Mouse (Mus musculus): ENCODE results near the gene Srgap3. TPM values are rescaled to one million over a fixed set of nuclear protein-coding genes. Genes with fewer than 3 reads are reported as not detected.
A peak's percentile ranks its signal among the peaks of the same experiment; 100 is the strongest.

Srgap3 gene
- polyA plus RNA-seq, 1 experiment: 19.6 TPM

DNA sequence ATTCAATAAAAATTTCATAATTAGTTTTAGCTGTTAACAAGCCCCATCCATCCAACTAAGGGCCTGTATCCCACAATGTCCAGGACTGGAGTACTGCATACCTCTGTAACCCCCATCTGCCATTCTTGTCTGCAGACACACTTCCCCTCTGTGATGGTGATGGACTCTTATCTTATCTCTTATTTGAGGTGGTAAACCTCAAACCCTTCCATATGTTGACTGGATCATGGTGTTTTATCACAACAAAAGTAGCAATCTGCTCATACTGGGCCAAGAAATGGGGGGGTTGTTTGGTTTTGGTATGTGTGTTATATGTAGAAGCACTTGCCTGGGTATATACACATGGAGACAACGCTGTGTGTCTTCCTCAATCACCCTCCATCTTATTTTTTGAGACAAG is 255.5 kb downstream of the Srgap3 start:
- TF ChIP-seq POLR2A (IDR thresholded peaks at IDR 0.05; ENCODE audit: low read depth, low read length) (no peak), CTCF (IDR thresholded peaks at IDR 0.05; ENCODE audit: borderline replicate concordance, insufficient read depth, low read length) (no peak)
- Histone ChIP-seq H3K4me1 (ENCODE audit: control insufficient read depth, insufficient read depth, low read length) (peaks cover 2% of the 10 kb centered on the region; the same call in 1 of the 2 replicates), H3K4me3 (ENCODE audit: insufficient read depth, low read length) (no peak overlapping the region), H3K27ac (ENCODE audit: insufficient read depth, low read length) (no peak overlapping the region)

DNA sequence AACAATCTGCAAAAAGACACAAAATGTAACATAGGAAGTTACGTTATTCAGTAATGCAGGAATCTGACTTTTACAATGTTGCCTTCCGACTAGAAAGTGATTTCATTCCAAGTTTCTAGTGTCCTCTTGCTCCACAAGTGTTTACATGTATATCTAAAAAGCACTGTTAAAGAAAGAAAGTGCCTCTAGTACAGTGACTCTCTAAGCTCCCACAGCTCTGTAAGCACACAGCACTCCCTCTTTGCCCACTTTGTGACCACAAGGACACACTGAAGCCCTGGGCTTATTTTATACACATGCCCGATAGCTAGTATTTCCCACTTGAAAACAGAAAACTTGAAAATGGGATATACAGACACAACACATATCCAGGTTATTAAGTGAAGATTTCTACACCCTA is 259.0 kb downstream of the Srgap3 start:
- TF ChIP-seq POLR2A (IDR thresholded peaks at IDR 0.05; ENCODE audit: low read depth, low read length): no peak
- TF ChIP-seq CTCF (IDR thresholded peaks at IDR 0.05; ENCODE audit: borderline replicate concordance, insufficient read depth, low read length): no peak
- no peak overlapping the region for H3K4me3 ChIP-seq (ENCODE audit: insufficient read depth, low read length)
- no peak overlapping the region for H3K27ac ChIP-seq (ENCODE audit: insufficient read depth, low read length)
- peaks cover 2% of the 10 kb centered on the region; the same call in 1 of the 2 replicates for H3K4me1 ChIP-seq (ENCODE audit: control insufficient read depth, insufficient read depth, low read length)

DNA sequence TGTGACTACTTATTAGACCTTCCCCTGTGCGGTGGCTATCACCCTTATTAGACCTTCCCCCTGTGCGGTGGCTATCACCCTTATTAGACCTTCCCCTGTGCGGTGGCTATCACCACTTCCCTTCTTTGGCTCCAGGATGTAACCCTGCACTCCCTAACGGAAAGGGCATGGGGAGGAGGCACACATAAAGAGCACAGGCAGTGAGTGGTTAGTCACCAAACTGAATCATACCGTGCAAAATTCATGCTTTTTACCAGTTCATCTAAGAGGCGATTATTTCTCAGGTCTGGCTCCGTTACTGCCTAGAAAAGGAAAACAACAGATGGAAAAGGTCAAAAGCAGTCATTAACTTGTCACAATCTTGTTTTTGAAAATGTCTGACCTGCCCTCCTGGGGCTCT is 260.6 kb downstream of the Srgap3 start:
- peak overlapping the region; percentile 44 for H3K27ac ChIP-seq (ENCODE audit: insufficient read depth, low read length)
- TF ChIP-seq POLR2A (IDR thresholded peaks at IDR 0.05; ENCODE audit: low read depth, low read length): no peak
- no peak for TF ChIP-seq CTCF (IDR thresholded peaks at IDR 0.05; ENCODE audit: borderline replicate concordance, insufficient read depth, low read length)
- H3K4me1 ChIP-seq (ENCODE audit: control insufficient read depth, insufficient read depth, low read length): peaks cover 2% of the 10 kb centered on the region; the same call in 1 of the 2 replicates
- H3K4me3 ChIP-seq (ENCODE audit: insufficient read depth, low read length): no peak overlapping the region

DNA sequence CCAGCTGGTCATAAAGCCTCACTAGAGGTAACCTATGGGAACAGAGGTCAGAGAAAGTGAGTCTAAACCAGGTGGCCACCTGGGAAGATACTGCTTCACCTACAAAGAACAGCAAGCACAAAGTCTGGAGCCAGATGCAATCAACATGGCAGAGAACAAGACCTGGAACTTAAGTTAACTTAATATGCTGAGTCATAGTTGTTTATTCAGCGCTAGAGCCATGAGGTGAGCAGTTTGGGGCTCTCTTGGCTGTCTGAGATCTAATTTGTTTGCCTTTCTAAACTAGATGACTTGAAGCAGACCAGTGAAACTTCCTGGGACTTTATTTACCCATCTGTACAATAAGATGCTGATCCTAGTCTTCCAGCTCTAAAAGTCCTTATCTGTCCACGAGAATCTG is 263.0 kb downstream of the Srgap3 start:
- H3K4me1 ChIP-seq (ENCODE audit: control insufficient read depth, insufficient read depth, low read length): peaks cover 2% of the 10 kb centered on the region; the same call in 1 of the 2 replicates

More for the DNA sequence above, 263.0 kb downstream of the Srgap3 start:
- Histone ChIP-seq H3K27ac (ENCODE audit: insufficient read depth, low read length) (no peak overlapping the region), H3K4me3 (ENCODE audit: insufficient read depth, low read length) (no peak overlapping the region)
- TF ChIP-seq CTCF (IDR thresholded peaks at IDR 0.05; ENCODE audit: borderline replicate concordance, insufficient read depth, low read length): no peak
- no peak for TF ChIP-seq POLR2A (IDR thresholded peaks at IDR 0.05; ENCODE audit: low read depth, low read length)

Other genes with a start within 250 kb of the Srgap3 start
- 32.1 and 33.5 TPM in 2 replicates for gene Thumpd3, start 99.0 kb upstream of the Srgap3 start, polyA plus RNA-seq (2011; ENCODE audit: insufficient read length, low read depth, missing spikeins)
- 128 and 154 TPM in 2 replicates for gene Setd5, start 130.1 kb upstream of the Srgap3 start, polyA plus RNA-seq (2011; ENCODE audit: insufficient read length, low read depth, missing spikeins)
- 0.22 and 0.39 TPM in 2 replicates for gene Lhfpl4, start 248.1 kb upstream of the Srgap3 start, polyA plus RNA-seq (2011; ENCODE audit: insufficient read length, low read depth, missing spikeins)

Measured in embryonic fibroblast, embryonic 13.5 days (primary cell).